Mouse (Mus musculus) naive thymus-derived CD4-positive, alpha-beta T cell, adult 2 months (primary cell): ENCODE results near the gene Ccdc183.

Source experiments
- DNase-seq: peaks from one replicate; pipeline ENCODE4 v3.0.0-alpha.2; 2011; ENCODE audit warnings: low read depth

Ccdc183 gene

GRCm38 (mm10) chr2:25617578-25617977 is at the start of gene Ccdc183:
Ccdc183 (minus strand) TSS chr2:25617678.
- no peak for DNase-seq

DNA sequence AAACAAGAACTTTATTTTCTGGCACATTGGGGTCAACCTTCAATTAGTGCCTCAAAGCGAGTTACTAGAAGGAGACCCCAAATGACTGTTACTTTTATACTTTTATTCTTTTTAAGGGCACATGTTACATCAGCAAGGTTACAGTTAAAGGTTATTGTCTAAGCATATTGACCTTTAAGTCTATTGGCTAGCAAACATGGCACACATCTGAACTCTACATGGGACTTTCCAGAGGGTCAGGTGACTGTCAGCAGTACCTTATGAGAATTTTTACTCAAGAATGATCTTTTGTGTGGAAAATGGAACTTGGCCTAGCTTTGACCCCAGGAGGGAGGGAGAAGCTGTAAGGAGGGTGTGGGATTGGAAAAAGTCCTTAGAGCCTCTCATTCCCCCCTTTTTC is 49.0 kb upstream of the Ccdc183 start:
- DNase-seq: no peak

- DNase-seq: no peak
Observed at GRCm38 (mm10) chr2:25664125-25664524, 46.6 kb upstream of the Ccdc183 start.

GRCm38 (mm10) chr2:25663511-25663910 is 46.0 kb upstream of the Ccdc183 start:
- DNase-seq: peak; percentile 45

DNA sequence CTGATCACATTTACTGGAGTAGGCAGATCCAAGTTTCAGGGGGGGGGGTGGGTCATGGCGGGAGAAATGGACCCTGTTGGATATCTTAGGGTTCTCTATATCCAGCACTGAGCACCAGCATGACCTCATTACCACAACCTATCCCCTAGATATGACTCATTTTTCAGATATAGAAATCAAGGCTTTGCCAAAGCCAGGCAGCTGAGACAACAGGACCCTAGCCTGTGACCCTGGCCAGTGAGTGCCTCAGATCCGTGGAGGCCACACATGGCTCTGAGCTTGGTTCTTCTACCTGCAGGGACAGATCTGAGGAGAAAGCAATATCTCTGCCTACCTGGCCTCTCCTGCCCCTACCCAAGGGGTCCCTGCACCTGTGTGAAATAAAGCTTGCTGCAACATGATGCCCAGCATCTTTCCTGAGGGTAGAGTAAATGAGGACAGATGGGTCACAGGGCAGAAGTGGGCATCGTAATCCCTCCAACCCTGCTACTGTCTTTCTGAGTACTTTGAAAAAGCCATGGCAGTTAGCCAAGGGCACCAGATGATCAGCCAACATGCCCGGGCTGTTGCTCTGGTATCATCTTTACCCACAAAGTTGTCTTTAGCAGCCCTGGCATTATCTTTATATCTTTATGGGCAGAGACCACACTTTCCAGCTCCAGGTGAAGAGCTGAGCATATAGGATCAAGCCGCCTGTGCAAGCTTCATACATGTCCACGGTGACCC is 43.9 kb upstream of the Ccdc183 start:
- no peak for DNase-seq

GRCm38 (mm10) chr2:25660279-25660678 is 42.8 kb upstream of the Ccdc183 start:
- DNase-seq: no peak

DNA sequence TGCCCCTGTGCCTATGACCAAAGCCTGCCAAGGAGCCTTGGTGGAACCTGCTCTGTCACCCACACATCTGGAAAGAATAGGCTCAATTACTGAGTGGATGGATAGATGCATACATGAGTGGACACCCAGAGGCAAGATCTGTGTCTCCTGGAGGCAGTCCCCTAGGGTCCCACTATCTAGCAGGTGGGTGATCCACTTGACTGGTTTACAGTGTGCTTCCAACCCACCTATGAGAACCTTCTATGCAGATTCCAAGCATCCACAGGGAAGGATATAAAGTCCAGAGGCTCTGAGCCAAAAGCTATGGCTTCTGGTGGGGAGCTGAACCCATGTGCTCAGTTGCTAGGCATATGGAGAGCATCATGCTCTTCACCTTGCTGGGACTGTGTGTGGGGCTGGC is 40.2 kb upstream of the Ccdc183 start, which contains the start of gene Lcn5:
Lcn5 (plus strand) TSS at position 301 of the 400 bp plus-strand sequence.
- no peak for DNase-seq

DNA sequence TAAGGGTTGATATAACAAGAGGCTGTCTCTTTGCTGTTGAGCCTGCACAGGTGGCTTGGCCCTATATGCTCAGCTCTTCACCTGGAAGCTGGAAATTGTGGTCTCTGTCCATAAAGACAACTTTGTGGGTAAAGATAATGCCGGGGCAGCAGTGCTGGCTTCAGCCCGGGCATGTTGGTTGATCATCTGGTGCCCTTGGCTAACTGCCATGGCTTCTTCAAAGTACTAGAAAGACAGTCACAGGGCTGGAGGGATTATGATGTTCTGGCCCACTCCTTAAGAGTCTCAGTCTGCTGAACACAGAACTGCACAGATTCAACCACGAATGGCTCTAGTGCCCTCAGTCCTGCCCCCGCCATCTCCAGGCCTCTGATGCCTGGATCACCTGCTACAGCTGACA is 39.8 kb upstream of the Ccdc183 start:
- no peak for DNase-seq

DNA sequence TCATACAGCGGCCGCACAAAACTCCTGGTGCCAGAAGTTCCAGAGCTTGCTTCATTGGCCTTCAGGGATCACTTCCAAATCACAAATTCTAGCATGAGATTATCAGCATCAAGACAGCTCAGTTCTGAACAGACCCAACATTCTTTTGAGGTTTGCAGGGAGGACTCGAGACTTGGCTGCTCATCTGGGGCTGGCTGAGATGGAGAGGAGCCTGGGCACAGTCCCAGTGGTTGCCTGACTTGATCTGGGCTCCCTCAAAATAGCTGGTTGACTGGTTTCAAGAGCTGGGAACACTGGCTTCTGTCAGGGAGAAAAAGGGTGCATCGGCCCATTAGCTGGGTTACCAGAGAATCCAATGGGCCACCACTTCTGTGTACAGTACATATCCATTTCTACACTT is 39.2 kb upstream of the Ccdc183 start:
- no peak for DNase-seq

DNA sequence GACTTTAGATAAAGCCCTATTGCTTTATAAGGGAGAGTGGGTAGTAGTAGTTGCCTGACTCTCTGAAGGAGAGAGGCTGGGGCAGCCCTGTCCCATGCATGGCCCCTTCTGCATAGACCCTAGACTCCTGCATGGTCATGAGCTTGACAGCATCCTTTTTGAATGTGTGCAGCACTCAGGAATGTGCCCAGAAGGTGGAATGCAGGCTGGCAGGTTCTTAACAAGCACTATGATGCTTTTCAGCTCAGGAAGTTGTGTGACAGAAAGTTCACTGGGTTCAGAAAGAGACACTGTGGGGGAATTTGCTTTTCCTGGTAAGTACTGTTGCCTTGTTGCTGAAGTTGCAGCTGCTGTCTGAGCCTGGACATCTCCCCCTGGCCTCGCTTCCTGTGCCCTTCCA is 37.0 kb upstream of the Ccdc183 start:
- DNase-seq: no peak

DNA sequence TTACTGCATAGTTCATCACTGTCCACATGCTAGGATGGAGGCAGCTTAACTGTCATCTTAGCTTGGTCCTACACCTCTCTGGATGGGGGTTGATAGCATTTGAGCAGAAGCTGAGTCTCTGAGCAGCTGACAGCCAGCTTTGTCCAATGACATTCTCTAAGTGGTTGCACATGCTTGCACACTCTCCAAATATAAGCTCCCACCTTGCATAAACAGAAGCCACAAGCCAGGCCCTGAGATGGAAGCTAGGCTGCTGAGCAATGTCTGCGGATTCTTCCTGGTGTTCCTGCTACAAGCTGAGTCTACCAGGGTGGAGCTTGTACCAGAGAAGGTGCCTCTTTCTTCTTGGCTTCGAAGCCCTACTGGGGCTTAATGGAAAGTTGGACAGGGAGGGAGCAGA is 35.4 kb upstream of the Ccdc183 start, which contains the start of gene Lcn8:
Lcn8 (plus strand) TSS at position 219 of the 400 bp plus-strand sequence.
- no peak for DNase-seq

GRCm38 (mm10) chr2:25639890-25640289 is 22.4 kb upstream of the Ccdc183 start:
- DNase-seq: peak; percentile 54

DNA sequence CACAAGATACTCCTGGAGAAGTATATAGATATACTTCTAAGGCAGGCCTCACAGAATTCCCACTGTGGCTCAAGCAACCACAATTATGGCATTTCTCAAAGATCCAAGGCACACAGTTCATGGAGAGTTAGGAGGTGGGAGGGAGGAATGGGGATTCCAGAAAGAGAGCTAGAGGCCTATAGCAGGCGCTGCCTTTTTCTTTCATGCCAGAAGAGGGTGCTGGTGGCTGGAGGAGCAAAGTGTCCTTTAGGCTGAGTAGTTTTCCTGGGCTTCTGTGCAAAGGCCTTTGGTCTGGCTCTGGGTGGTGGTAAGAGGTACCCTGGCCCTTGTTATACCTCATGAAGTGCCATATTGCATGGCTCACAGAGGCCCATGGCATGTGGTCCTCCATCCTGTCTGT is 16.6 kb upstream of the Ccdc183 start:
- DNase-seq: no peak

DNA sequence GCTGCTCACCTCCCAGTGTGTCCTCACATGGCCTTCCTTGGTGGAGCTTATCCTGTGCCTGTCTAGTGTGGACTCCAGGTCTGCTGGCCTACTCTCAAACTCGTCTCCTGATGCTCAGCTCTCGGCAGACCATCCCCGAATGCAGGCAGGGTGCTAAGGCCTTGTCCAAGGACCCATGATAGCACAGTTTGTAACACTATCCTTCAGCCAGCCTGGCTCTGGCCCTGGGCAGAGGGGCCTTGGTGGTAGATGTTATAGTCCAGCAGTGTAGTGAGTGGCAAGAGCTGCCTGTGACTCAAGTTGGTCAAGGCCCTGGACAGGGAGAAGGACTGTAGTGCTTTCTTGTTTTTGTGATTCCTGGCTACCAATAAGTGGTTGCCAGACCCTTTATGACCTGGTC is 16.1 kb upstream of the Ccdc183 start:
- no peak for DNase-seq

- no peak for DNase-seq
Observed at GRCm38 (mm10) chr2:25628738-25629137, 11.3 kb upstream of the Ccdc183 start.

GRCm38 (mm10) chr2:25627811-25628210 is 10.3 kb upstream of the Ccdc183 start, which contains the start of gene Fcna:
Fcna (minus strand) TSS chr2:25628030.
- DNase-seq: no peak

- DNase-seq: no peak
Observed at GRCm38 (mm10) chr2:25625986-25626385, 8.5 kb upstream of the Ccdc183 start.

- peak; percentile 77 for DNase-seq
Observed at GRCm38 (mm10) chr2:25621229-25622200, 4.0 kb upstream of the Ccdc183 start, which contains the start of gene Tmem141. Tmem141 (minus strand) TSS chr2:25622005.

DNA sequence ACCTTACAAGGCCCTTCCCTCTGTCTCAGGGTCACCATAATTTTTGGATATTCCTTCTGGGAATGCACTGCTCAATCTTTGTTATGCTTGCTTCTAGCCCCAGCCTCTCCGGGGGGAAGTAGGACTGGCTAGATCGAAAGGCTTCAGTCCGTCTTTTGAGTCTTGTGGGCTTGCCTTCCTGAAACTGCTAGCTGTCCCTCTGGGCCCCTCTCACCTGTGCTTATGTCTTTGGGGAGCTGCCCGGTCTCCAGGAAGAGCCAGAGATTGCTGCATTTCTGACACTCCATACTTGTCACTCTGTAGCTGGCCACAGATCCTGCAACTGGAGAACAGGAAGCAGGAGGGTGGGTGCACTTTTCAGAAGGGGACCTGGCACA is 3.4 kb upstream of the Ccdc183 start:
- DNase-seq: no peak

DNA sequence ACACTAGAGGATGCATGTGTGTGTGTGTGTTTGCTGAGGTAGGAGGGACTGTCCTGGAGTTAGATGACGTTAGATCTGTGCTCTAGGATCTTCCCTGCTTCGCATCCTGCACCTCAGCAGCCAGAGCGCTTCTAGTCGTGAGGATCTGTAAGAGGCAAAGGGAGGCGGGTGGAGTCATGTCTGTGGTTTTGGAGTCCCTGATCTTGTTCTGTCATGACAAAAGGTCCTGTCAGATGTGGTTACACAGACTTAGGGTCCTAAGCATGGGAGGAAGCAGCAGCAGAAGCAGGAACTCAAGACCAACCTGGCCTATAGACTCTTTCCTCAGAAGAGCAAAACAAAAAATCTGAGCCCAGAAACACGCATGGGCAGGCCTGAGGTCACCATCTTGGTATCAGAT is 2.9 kb upstream of the Ccdc183 start:
- DNase-seq: peak; percentile 73

DNA sequence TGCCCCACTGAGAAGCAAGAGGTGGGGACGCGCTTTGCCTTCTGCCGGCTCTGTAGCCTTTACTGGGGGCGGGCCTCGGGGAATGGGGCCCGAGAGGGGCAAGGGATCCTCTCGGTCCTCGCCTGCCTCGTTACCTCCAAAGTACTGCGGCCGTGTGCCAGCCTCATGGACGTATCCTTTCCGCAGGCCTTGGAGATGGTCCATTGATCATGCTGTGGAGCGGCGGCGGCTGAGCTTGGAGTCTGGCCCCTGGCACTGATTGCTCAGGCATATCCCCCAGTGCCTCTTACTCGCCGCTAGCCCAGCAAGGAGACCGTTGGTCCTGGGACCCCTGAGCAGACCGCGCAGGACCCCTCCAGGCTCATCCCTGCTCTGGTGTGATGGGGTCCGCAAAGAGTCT is 1.1 kb downstream of the Ccdc183 start:
- DNase-seq: no peak

- DNase-seq: no peak
Observed at GRCm38 (mm10) chr2:25608671-25609070, 8.8 kb downstream of the Ccdc183 start.
